Mouse (Mus musculus) limb, embryonic 15.5 days (tissue): ENCODE data around the gene Dock9. TPM values are rescaled to one million over a fixed set of nuclear protein-coding genes. Genes with fewer than 3 reads are reported as not detected.

Source experiments
- ATAC-seq: fragments of 200-750 bp; cut with Nextera tagmentation; 2 replicates; pipeline ENCODE4 v1.8.0; 2017; ENCODE audit warnings: low read depth, moderate TSS enrichment; ENCODE audit not compliant: insufficient number of reproducible peaks, low FRiP score, low TSS enrichment
- H3K27ac ChIP-seq: fragments of 300-500 bp; sonication (generic); 2 replicates; pipeline ENCODE4 v1.5.1; 2015; ENCODE audit warnings: moderate library complexity, mild to moderate bottlenecking, inconsistent platforms
- H3K27me3 ChIP-seq: fragments of 300-500 bp; sonication (generic); 2 replicates; pipeline ENCODE4 v1.6.1; 2015; ENCODE audit warnings: inconsistent platforms
- H3K36me3 ChIP-seq: fragments of 300-500 bp; sonication (generic); 2 replicates; pipeline ENCODE4 v1.6.1; 2015; ENCODE audit warnings: inconsistent platforms
- H3K4me1 ChIP-seq: fragments of 300-500 bp; sonication (generic); 2 replicates; pipeline ENCODE4 v1.6.1; 2015; ENCODE audit warnings: inconsistent platforms
- H3K4me2 ChIP-seq: fragments of 300-500 bp; sonication (generic); 2 replicates; pipeline ENCODE4 v1.6.1; 2015; ENCODE audit warnings: mild to moderate bottlenecking, inconsistent platforms
- H3K4me3 ChIP-seq: fragments of 300-500 bp; sonication (generic); 2 replicates; pipeline ENCODE4 v1.5.1; 2015; ENCODE audit warnings: mild to moderate bottlenecking, inconsistent platforms
- H3K9ac ChIP-seq: fragments of 300-500 bp; sonication (generic); 2 replicates; pipeline ENCODE4 v1.6.1; 2015; ENCODE audit warnings: inconsistent platforms
- H3K9me3 ChIP-seq: fragments of 300-500 bp; sonication (generic); 2 replicates; pipeline ENCODE4 v1.6.1; 2016; ENCODE audit warnings: inconsistent platforms
- WGBS: fragments of 180-500 bp; shearing (Covaris S2); methylation state at CpG from one replicate; pipeline ENCODE4 v1.1.7; 2015; 5-methylcytosine and 5-hydroxymethylcytosine counted together
- polyA plus RNA-seq: library from polyadenylated mRNA; unstranded; fragments of >200 nt; fragmentation: Nextera tagmentation; extraction: Ambion mirVana; gene quantifications from 2 replicates; pipeline ENCODE4 v1.2.1, GENCODE M21; 2015

The Dock9 gene
- polyA plus RNA-seq, 1 experiment from 2014 or later: 11.0 TPM

GRCm38 (mm10) chr14:121494238-121494637 lies 303.4 kb downstream of the Dock9 start:
- Histone ChIP-seq H3K4me1 (peaks cover 7% of the 10 kb centered on the region; the same call in 1 of the 2 replicates), H3K36me3 (no peaks in the 10 kb centered on the region), H3K4me3 (no peak overlapping the region), H3K27ac (no peak overlapping the region), H3K27me3 (no peaks in the 10 kb centered on the region), H3K4me2 (no peak overlapping the region), H3K9me3 (no peaks in the 10 kb centered on the region), H3K9ac (no peak overlapping the region)
- no peak for ATAC-seq
- WGBS: 53% methylated on average over 2 of the region's 2 CpGs

DNA sequence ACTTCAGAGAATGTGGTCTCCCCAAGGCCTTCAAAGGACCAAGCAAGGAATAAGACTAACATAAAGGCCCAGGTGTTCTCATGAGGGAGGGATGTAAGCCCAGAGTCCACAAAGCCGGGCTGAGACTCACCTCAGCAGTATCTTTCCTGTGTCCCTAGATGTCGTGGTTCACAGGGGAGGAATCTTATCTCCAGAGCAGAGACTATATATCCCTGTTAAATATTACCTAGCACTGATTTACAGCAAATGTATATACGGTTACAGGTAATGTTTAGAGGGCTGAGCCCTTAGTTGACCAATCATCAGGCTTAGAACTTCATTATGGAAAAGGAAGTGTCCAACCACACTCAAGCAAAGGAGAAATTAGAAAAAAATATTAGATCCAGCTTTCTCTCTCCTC lies 303.9 kb downstream of the Dock9 start:
- WGBS: 64% methylated on average over 3 of the region's 3 CpGs
- no peaks in the 10 kb centered on the region for H3K36me3 ChIP-seq
- H3K4me2 ChIP-seq: no peak overlapping the region
- H3K4me3 ChIP-seq: no peak overlapping the region
- no peaks in the 10 kb centered on the region for H3K27me3 ChIP-seq
- H3K4me1 ChIP-seq: peaks cover 7% of the 10 kb centered on the region; the same call in 1 of the 2 replicates
- no peak overlapping the region for H3K9ac ChIP-seq
- no peak for ATAC-seq
- H3K9me3 ChIP-seq: no peaks in the 10 kb centered on the region
- H3K27ac ChIP-seq: no peak overlapping the region

DNA sequence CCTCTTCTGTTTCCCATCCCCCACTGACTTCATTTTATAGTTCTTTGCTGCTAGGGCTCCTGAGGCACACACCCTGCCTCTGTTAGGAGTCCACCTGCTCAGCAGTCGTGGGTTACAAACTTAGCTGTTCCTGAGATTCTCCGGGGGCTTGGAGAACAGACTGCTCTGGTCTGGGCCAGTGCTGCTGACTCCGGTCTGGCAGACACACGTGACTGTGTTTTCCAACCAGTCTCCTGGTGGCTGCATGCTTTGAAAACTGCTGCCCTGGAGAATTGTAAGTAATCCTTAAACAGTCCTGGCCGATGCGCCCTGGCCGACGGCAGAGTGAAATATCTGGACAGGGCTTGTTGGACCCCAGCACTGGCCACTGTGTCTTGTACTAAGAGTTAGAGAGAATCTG lies 305.3 kb downstream of the Dock9 start:
- Histone ChIP-seq H3K9ac (no peak overlapping the region), H3K4me2 (no peak overlapping the region), H3K4me3 (no peak overlapping the region), H3K27ac (no peak overlapping the region), H3K9me3 (no peaks in the 10 kb centered on the region), H3K27me3 (no peaks in the 10 kb centered on the region), H3K4me1 (peaks cover 7% of the 10 kb centered on the region; the same call in 1 of the 2 replicates), H3K36me3 (no peaks in the 10 kb centered on the region)
- 35% methylated on average over 8 of the region's 8 CpGs for WGBS
- no peak for ATAC-seq

Other genes starting within 250 kb of the Dock9 start
- 65.2 and 69.5 TPM in 2 replicates for gene Ubac2, start 80.8 kb upstream of the Dock9 start, polyA plus RNA-seq
- gene Gpr18, start 117.9 kb upstream of the Dock9 start, polyA plus RNA-seq: 0.15 and 0.30 TPM in 2 replicates
- gene Gpr183, start 167.4 kb upstream of the Dock9 start, polyA plus RNA-seq: 3.9 and 5.0 TPM in 2 replicates
- not detected in 2 replicates for gene Timm8a2, start 236.8 kb upstream of the Dock9 start, polyA plus RNA-seq